Mouse (Mus musculus) G1E (cell line): Measurements from ENCODE around the gene Cd59b. TPM values are rescaled to one million over a fixed set of nuclear protein-coding genes. Genes with fewer than 3 reads are reported as not detected.
"Not testable (repeated sequence)": the region's sequence is repeated elsewhere in the genome, so short reads cannot be mapped to it uniquely, and the experiment has no call there.

ENCODE experiments used
- ATAC-seq: 2 replicates; pipeline ENCODE4 v1.8.0; 2016; ENCODE audit warnings: mild to moderate bottlenecking; ENCODE audit not compliant: insufficient number of reproducible peaks, poor library complexity, low FRiP score, severe bottlenecking; ENCODE audit errors: extremely low read depth
- DNase-seq: peaks from one replicate; pipeline ENCODE4 v3.0.0; 2012; ENCODE audit warnings: low spot score
- H3K27me3 ChIP-seq: 2 replicates; pipeline ENCODE4 v1.6.1; 2012; ENCODE audit warnings: mild to moderate bottlenecking, low read length, inconsistent platforms; ENCODE audit not compliant: insufficient read depth
- H3K36me3 ChIP-seq: replicated peaks from 2 replicates; pipeline ENCODE3; 2012; ENCODE audit warnings: mild to moderate bottlenecking, inconsistent platforms
- H3K4me1 ChIP-seq: 2 replicates; pipeline ENCODE4 v1.6.1; 2012; ENCODE audit warnings: low read depth, low read length, inconsistent platforms, mixed read lengths; ENCODE audit not compliant: insufficient read depth
- H3K4me3 ChIP-seq: 2 replicates; pipeline ENCODE4 v1.5.1; 2012; ENCODE audit warnings: low read depth, mild to moderate bottlenecking, inconsistent platforms, low read length, moderate library complexity, mixed read lengths
- H3K9me3 ChIP-seq: replicated peaks from 2 replicates; pipeline ENCODE4 v1.6.1; 2012; ENCODE audit warnings: inconsistent platforms
- CTCF ChIP-seq: IDR thresholded peaks from 2 replicates; pipeline ENCODE4 v1.5.1; 2012; ENCODE audit warnings: low read depth, low read length, inconsistent platforms, mixed read lengths
- GATA1 ChIP-seq: IDR thresholded peaks from 2 replicates; pipeline ENCODE4 v1.6.1; 2012; ENCODE audit warnings: borderline replicate concordance, low read length, inconsistent platforms, mixed read lengths
- GATA2 ChIP-seq: IDR thresholded peaks from 2 replicates; pipeline ENCODE4 v1.6.1; 2012; ENCODE audit warnings: low read depth, low read length, inconsistent platforms, borderline replicate concordance
- POLR2AphosphoS5 ChIP-seq: IDR thresholded peaks from 2 replicates; pipeline ENCODE4 v1.6.1; 2012; ENCODE audit warnings: low read depth, low read length, inconsistent platforms; ENCODE audit not compliant: insufficient replicate concordance
- TAL1 ChIP-seq: conservative IDR thresholded peaks from 2 replicates; pipeline ENCODE4 v1.6.1; 2012; ENCODE audit warnings: low read depth, low read length, inconsistent platforms, mixed read lengths
- polyA plus RNA-seq: library from polyadenylated mRNA; stranded (reverse); fragments of >175 nt; gene quantifications from 2 replicates; pipeline ENCODE4 v1.2.3, GENCODE M21; 2012
- total RNA-seq, 2 experiments: library from RNA; stranded (forward) in 1 of 2; stranded (reverse) in 1 of 2; fragments of 200-1000 nt in 1 of 2; fragments of >200 nt in 1 of 2; fragmentation: Nextera tagmentation in 1 of 2; gene quantifications; 2 replicates each; pipeline ENCODE4 v1.2.3; 2014 to 2017

Gene Cd59b
- total and polyA plus RNA-seq, 3 experiments, result 0.87 TPM; not detected in 2

DNA sequence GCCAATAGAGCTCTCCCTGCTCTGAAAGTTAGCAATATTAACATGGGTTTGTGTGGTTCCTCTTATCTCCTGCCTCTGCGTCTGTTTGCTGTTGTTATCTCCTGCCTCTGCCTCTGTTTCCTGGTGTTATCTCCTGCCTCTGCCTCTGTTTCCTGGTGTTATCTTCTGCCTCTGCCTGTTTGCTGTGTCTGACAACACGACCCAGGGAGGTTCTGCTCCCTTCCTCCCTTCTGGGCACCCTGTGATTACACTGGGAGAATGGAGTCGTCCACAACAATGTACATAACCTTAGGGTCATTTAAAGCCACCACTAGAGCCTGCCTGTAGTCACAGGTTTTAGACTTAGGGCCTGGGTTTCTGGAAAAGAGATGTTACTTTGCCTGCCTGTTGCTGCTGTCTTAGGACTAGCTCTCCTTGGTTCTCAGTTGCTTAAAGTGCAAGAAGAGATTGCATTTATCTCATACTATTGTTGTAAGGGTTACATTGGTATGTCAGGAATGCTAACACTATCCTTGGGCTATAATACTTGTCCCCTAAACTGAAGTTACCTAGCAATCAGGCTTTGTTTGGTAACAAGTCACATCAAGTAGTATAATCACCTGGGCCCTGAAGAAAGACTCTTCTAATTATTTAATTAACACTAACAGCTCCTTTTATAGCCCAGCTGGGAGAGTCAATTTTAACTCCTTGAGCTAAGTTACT lies 29.0 kb downstream of the Cd59b start:
- Histone ChIP-seq H3K36me3 (no peaks in the 10 kb centered on the region), H3K4me1 (peaks cover 43% of the 10 kb centered on the region), H3K9me3 (no peaks in the 10 kb centered on the region), H3K27me3 (no peaks in the 10 kb centered on the region), H3K4me3 (no peak overlapping the region)
- TF ChIP-seq GATA2 (no peak), TAL1 (peak; percentile 82)
- ATAC-seq (peak; percentile 96), DNase-seq (no peak)

- H3K4me3 ChIP-seq, result no peak overlapping the region
Measured at GRCm38 (mm10) chr2:104099231-104099585, 29.6 kb downstream of the Cd59b start.

DNA sequence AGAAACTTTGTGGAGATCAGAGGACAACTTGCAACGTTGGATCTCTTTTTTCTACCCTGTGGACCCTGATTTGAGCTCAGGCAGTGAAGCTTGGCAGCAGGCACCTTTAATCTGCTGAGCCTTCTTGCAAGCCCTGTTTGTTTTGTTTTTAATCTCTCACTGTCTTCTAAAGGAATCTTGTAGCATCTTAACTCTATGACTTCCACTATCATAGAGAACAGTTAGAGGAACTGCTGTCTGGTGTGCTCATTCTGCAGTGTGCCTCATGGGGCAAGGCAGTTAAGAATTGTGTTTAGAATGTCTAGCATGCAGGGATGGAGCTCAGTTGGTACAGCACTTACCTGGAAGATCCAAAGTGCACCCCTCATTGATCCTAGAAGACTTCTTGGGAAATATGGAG lies 30.3 kb downstream of the Cd59b start:
- H3K36me3 ChIP-seq, result no peaks in the 10 kb centered on the region
- ATAC-seq, result no peak
- no peaks in the 10 kb centered on the region for H3K9me3 ChIP-seq
- peaks cover 42% of the 10 kb centered on the region for H3K4me1 ChIP-seq
- H3K27me3 ChIP-seq, result no peaks in the 10 kb centered on the region
- no peak overlapping the region for H3K4me3 ChIP-seq
- TF ChIP-seq CTCF, result no peak
- DNase-seq, result no peak

More at GRCm38 (mm10) chr2:104099231-104099585, 29.6 kb downstream of the Cd59b start:
- Histone ChIP-seq H3K4me1 (peaks cover 40% of the 10 kb centered on the region), H3K9me3 (no peaks in the 10 kb centered on the region), H3K36me3 (no peaks in the 10 kb centered on the region), H3K27me3 (no peaks in the 10 kb centered on the region)
- DNase-seq, result no peak
- TF ChIP-seq CTCF, result no peak
- no peak for TF ChIP-seq POLR2AphosphoS5
- no peak for TF ChIP-seq GATA1
- TF ChIP-seq GATA2, result no peak
- TF ChIP-seq TAL1, result no peak
- ATAC-seq, result no peak

DNA sequence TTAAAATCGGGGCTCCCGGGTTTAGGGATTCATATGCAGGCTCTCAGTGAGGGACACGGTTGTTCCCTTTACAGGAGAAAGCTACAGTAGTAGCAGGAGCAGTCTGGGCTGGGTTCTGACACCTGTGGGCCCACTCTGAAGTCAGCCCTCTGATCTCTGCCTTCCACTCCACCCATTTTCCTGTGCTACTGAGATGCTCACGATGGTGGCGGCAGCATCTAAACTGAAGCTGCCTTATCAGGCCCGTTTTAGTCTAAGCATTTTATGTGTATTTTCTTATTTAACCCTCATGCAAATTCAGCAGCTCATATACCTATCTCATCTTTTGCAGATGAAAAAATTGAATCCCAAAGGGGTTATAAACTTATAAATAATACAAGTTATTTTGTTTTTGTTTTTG lies 35.2 kb downstream of the Cd59b start:
- no peaks in the 10 kb centered on the region for H3K9me3 ChIP-seq
- no peaks in the 10 kb centered on the region for H3K27me3 ChIP-seq
- H3K36me3 ChIP-seq, result no peaks in the 10 kb centered on the region
- H3K4me3 ChIP-seq, result no peak overlapping the region
- TF ChIP-seq GATA1 (no peak), POLR2AphosphoS5 (no peak), CTCF (no peak), TAL1 (no peak), GATA2 (no peak)
- DNase-seq (no peak), ATAC-seq (no peak)
- H3K4me1 ChIP-seq, result peaks cover 28% of the 10 kb centered on the region

DNA sequence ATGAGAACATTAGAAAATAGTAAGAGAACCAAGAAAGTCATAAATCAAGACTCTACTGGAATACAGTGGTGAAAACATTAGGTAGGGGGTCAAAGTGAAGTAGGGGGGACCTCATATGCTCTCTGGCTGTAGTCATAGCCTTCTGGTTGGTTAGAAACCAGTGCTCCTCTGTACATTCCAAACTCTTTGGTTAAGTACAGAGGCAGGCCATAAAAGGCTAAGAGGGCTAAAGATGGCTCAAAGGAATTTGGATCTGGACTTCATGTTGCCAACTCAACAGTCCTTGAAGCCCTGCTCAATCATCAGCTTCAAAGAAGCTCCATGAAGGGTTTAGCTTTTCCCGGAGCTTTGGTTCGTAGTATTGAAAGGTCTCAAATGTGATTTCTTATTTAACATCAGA lies 39.4 kb downstream of the Cd59b start:
- not testable (repeated sequence) for H3K9me3 ChIP-seq, DNase-seq, ATAC-seq, H3K36me3 ChIP-seq, H3K4me3 ChIP-seq, H3K27me3 ChIP-seq
- H3K4me1 ChIP-seq, result peaks cover 17% of the 10 kb centered on the region

DNA sequence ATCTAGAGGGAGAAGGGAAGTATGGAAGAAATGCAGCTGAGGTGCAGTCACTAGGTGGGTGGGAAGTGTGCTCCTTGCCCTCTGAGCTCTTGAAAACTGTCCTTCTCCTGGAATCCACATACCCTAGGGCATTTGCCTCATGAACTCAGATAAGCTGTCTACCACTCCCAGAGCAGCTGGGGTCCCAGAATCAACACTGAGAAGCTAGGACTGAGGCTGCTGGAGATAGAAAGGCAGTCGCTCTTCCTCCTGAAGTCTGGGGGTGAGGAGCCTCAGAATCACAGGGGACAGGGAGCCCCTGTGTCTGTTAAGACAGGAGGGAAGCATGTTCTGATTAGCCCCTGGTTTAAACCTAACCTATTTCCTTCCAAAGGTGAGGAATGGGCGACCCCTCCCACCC lies 39.9 kb downstream of the Cd59b start:
- Histone ChIP-seq H3K4me3 (no peak overlapping the region), H3K36me3 (no peaks in the 10 kb centered on the region), H3K4me1 (peaks cover 15% of the 10 kb centered on the region), H3K9me3 (no peaks in the 10 kb centered on the region), H3K27me3 (no peaks in the 10 kb centered on the region)
- ATAC-seq (no peak), DNase-seq (no peak)
- TF ChIP-seq CTCF, result no peak
- no peak for TF ChIP-seq TAL1
- TF ChIP-seq POLR2AphosphoS5, result no peak
- TF ChIP-seq GATA1, result no peak
- no peak for TF ChIP-seq GATA2

- Histone ChIP-seq H3K27me3 (no peaks in the 10 kb centered on the region), H3K36me3 (no peaks in the 10 kb centered on the region)
- DNase-seq, result no peak
Measured at GRCm38 (mm10) chr2:104110031-104110430, 40.4 kb downstream of the Cd59b start.

GRCm38 (mm10) chr2:104111170-104111797 lies 41.6 kb downstream of the Cd59b start:
- H3K4me1 ChIP-seq, result peaks cover 15% of the 10 kb centered on the region
- ATAC-seq, DNase-seq, H3K4me3 ChIP-seq, H3K36me3 ChIP-seq, H3K9me3 ChIP-seq, H3K27me3 ChIP-seq: not testable (repeated sequence)

More at GRCm38 (mm10) chr2:104110031-104110430, 40.4 kb downstream of the Cd59b start:
- ATAC-seq, result no peak
- TF ChIP-seq CTCF, result no peak
- TF ChIP-seq GATA2, result no peak
- no peak for TF ChIP-seq GATA1
- peaks cover 15% of the 10 kb centered on the region for H3K4me1 ChIP-seq
- no peak overlapping the region for H3K4me3 ChIP-seq
- H3K9me3 ChIP-seq, result no peaks in the 10 kb centered on the region

- not testable (repeated sequence) for H3K9me3 ChIP-seq, ATAC-seq, DNase-seq, H3K27me3 ChIP-seq, H3K36me3 ChIP-seq, H3K4me3 ChIP-seq
- H3K4me1 ChIP-seq, result peaks cover 15% of the 10 kb centered on the region
Measured at GRCm38 (mm10) chr2:104113563-104113962, 43.9 kb downstream of the Cd59b start.
